Mouse (Mus musculus) layer of hippocampus, adult 18-20 months (tissue): ENCODE measurements around the gene Glod5. TPM values are rescaled to one million over a fixed set of nuclear protein-coding genes. Genes with fewer than 3 reads are reported as not detected.

Experiments
- DNase-seq, 2 experiments: peaks; one replicate each; pipeline ENCODE4 v3.0.0; 2022; ENCODE audit warnings: low spot score in 2 of 2
- total RNA-seq, 2 experiments: library from RNA; stranded (reverse); gene quantifications; 2 replicates each; pipeline ENCODE4 v1.2.3; 2021

Gene Glod5
- total RNA-seq, 2 experiments from 2014 or later: 0.84 TPM; not detected in 1

DNA sequence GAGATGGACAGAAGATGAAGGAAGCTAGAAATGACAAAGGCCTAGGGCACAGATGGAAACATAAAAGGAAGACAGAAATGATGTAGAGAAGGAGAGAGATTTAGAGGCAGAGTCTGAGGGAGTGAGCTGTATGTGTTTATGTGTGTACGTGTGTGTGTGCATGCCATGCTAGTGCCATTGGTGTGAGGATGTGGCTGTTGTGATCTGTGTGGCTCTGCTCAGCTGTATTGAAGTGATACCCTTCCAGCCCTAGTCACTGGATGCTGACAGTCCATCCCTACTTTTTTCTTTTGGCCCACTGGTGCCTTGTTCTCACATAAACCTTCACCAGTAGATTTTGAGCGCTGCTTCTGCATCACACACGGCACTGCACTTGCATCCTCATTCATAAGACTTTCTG is 49.4 kb downstream of the Glod5 start:
- DNase-seq: no peak

- DNase-seq: no peak
Measured at GRCm38 (mm10) chrX:7968226-7968625, 50.1 kb downstream of the Glod5 start.

GRCm38 (mm10) chrX:7967596-7968201 is 50.6 kb downstream of the Glod5 start:
- DNase-seq: no peak

GRCm38 (mm10) chrX:7966161-7966560 is 52.1 kb downstream of the Glod5 start:
- no peak for DNase-seq

- no peak for DNase-seq
Measured at GRCm38 (mm10) chrX:7963829-7964626, 54.3 kb downstream of the Glod5 start.

DNA sequence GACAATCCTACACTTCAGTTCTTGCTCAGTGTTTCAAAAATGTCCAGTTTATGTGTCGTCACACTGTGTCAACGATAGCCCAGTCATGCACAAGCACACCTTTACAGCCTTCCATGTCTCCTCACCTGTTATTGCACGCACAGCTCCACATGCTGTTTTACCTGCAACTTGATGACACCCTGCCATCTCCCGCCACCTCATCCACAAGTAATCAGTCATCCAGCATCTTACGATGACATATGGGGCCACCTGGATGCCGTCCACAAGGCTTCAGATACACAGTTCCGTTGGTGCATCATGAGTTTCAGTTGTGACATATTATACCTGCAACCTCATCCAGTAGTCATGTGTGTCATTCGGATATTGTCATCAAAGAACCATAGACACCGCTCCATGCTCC is 59.4 kb downstream of the Glod5 start:
- DNase-seq: no peak

Other genes starting within 250 kb of the Glod5 start
- gene Gripap1, start 228.7 kb downstream of the Glod5 start, total RNA-seq: 100 to 1,000 TPM in 1 of 2 experiments, 10 to 100 TPM in 1; 95.3 to 105 TPM
- 1 to 10 TPM; 7.0 to 8.9 TPM for gene Kcnd1, start 196.2 kb downstream of the Glod5 start, total RNA-seq
- gene Otud5, start 177.1 kb downstream of the Glod5 start, total RNA-seq: 10 to 100 TPM; 75.3 to 87.4 TPM
- gene Pim2, start 140.2 kb downstream of the Glod5 start, total RNA-seq: 10 to 100 TPM; 49.3 to 58.8 TPM
- gene Slc35a2, start 134.5 kb downstream of the Glod5 start, total RNA-seq: 10 to 100 TPM; 38.9 to 45.9 TPM
- gene Pqbp1, start 119.2 kb downstream of the Glod5 start, total RNA-seq: 10 to 100 TPM; 93.4 to 96.7 TPM
- 10 to 100 TPM; 21.9 to 23.8 TPM for gene Timm17b, start 119.1 kb downstream of the Glod5 start, total RNA-seq
- gene Gm10491, start 110.7 kb downstream of the Glod5 start, total RNA-seq: not detected
- not detected for gene Gm10490, start 109.0 kb downstream of the Glod5 start, total RNA-seq
- gene Pcsk1n, start 98.7 kb downstream of the Glod5 start, total RNA-seq: 100 to 1,000 TPM; 437 to 442 TPM
- gene Eras, start 89.9 kb downstream of the Glod5 start, total RNA-seq: not detected
- gene Hdac6, start 70.6 kb downstream of the Glod5 start, total RNA-seq: 10 to 100 TPM; 41.6 to 43.5 TPM
- gene Gata1, start 40.4 kb downstream of the Glod5 start, total RNA-seq: not detected
- gene Suv39h1, start 56.3 kb upstream of the Glod5 start, total RNA-seq: 10 to 100 TPM; 20.3 to 24.9 TPM
- gene Was, start 72.0 kb upstream of the Glod5 start, total RNA-seq: 1 to 10 TPM; 1.4 to 1.6 TPM
- 100 to 1,000 TPM; 205 to 211 TPM for gene Wdr13, start 114.4 kb upstream of the Glod5 start, total RNA-seq
- gene Rbm3, start 127.4 kb upstream of the Glod5 start, total RNA-seq: 100 to 1,000 TPM in 1 of 2 experiments, 10 to 100 TPM in 1; 77.0 to 135 TPM
- gene Tbc1d25, start 157.7 kb upstream of the Glod5 start, total RNA-seq: 10 to 100 TPM; 13.2 to 13.4 TPM
- 10 to 100 TPM; 28.2 to 29.0 TPM for gene Ebp, start 175.0 kb upstream of the Glod5 start, total RNA-seq
- gene Porcn, start 188.0 kb upstream of the Glod5 start, total RNA-seq: 100 to 1,000 TPM in 1 of 2 experiments, 10 to 100 TPM in 1; 95.4 to 105 TPM
- 10 to 100 TPM; 22.9 to 23.8 TPM for gene Ftsj1, start 233.9 kb upstream of the Glod5 start, total RNA-seq